Mouse (Mus musculus) layer of hippocampus, adult 8-10 months (tissue): ENCODE results near the gene Dock10. TPM values are rescaled to one million over a fixed set of nuclear protein-coding genes. Genes with fewer than 3 reads are reported as not detected.

ENCODE experiments used
- DNase-seq, 2 experiments: peaks; one replicate each; pipeline ENCODE4 v3.0.0; 2022; ENCODE audit warnings: low spot score in 2 of 2
- total RNA-seq, 4 experiments: library from RNA; stranded (reverse); gene quantifications; 2 replicates each; pipeline ENCODE4 v1.2.4; 2022

The Dock10 gene
- total RNA-seq, 4 experiments from 2014 or later = 76.7 to 93.2 (median 85.1) TPM

- no peak for DNase-seq
Observed at GRCm38 (mm10) chr1:80659465-80660245, 98.7 kb downstream of the Dock10 start.

DNA sequence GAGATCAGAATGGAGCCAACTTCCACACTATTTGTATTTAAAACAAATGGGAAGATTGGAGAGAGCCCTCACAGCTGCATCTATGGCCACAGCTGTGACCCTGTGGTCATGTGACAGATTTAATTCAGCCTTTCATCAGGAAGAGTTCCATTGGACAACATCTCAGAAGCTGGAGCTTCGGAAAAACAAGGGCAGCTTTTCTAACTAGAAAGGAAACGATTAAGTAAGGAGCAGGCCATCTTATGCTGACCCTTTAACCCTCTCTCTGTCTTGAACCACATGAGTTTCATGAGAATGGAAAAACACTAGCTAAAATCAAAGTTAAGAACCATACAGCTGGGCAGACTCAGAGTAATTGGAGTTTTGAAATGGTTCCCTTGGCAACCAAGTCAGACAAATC lies 101.9 kb downstream of the Dock10 start:
- DNase-seq = no peak

DNA sequence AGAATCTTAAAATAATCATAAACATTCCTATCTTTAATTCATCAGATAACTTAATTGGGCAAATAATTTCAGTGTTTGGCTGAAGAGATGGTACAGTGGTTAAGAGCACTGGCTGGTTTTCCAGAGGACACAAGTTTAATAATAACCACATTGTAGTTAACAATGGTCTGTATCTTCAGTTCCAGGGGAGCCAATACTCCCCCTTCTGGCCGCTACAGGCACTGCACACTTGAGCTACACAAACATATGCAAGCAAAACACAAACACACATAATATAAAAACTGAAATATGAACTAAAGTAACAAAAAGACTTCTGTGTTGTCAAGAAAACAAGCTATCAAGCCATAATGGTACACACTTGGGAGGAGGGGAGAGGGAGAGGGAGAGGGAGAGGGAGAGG lies 102.5 kb downstream of the Dock10 start:
- no peak for DNase-seq

DNA sequence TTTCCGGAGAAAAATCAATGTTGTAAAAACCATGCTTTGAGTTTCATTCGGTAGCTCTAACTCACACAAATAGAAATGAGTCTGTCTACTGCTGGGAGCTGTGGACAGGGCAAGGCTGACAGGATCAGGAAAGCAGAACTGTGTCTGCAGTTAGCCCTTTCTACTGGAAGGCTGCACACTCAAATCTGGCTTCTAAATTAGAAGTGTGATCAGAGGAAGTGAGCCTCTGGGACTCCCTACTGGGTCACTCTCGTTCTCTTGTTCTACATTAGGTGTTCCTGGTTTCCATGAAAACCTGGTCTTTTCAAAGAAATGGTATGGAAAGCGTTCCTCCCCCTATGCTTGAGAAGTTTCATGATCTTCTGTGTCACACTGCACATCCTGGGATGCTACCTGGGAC lies 103.1 kb downstream of the Dock10 start:
- no peak for DNase-seq

DNA sequence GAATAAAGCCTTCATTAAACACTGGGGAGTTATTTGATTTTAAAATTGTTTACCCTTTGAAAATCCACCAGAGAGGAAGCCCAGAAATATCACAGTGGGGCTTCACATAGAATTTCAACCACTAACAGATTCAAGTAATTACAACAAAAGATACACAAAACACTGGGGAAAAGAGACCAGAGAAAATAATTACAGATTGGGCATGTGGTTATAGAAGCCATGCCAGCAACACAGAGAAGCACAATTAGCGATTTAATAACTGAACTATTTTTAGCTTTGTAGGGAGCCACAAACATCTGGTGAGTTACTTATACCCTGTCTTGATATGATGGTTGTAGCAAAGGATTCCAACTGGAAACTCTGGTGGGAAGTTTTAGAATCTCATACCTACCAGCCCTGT lies 104.2 kb downstream of the Dock10 start:
- no peak for DNase-seq

- DNase-seq = no peak
Observed at GRCm38 (mm10) chr1:80652803-80653202, 105.5 kb downstream of the Dock10 start.

DNA sequence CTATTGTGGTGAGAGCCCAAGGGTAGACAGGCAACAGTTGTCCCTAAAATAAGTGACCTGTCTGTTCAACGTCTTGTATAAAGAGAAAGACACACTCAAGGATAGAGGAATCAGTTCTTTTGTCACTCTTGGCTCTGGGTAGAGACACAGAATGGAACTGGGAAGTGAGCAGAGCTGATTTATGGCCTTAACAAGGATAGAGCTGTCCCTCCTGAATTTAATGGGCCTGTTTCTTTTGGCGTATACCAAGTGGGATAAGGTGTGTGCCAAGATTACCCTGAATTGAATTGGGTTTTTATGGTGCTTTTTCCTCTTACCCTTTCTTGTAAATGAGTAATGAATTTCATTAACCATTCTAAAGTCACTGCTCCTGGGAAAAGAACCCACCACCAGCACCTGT lies 106.2 kb downstream of the Dock10 start:
- DNase-seq = no peak

GRCm38 (mm10) chr1:80646602-80647001 lies 111.7 kb downstream of the Dock10 start:
- no peak for DNase-seq

DNA sequence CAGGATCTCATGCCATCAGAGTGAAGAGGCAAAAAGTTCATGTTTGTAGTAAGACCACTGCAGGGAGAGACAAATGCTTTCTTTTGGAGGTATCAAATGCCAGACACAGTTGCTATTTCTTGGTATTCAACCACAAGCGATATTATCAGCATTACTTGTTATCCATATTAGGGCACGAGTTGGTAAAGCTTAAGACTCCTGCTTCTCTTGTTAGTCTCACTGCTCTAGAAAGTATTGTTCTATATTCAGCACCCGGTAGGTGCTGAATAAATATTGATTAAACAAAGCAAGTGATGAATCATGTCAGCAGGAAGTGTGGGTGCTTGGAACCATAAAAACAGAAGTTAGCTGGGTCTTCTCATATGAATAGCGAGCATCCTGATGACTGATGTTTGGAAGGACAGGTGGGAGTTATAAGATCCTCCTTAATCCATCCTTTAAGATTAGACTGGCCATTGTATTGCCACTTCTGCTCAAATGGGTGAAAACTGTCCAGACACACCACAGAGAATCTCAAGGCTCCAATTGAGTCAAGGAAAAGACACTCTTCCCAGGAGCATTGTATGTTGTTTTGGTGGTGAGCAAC lies 114.4 kb downstream of the Dock10 start:
- DNase-seq = no peak

DNA sequence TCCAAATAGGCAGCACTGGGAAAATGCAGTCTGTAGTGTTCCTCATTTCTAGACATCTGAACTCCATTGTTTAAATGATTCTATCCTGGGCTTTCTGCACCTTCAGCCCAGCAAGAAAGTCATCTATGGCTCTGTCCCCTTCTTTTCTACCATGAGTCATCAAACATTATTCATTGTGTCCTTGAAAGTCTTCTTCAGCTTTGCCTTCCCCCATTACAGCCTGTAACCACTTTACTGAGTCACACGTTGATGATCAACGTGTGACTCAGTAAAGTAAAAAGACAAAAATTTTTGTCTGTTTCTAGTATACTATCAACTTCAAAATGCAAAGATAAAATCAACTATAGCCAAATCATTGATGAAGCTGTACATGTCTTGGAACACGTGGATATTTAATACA lies 116.5 kb downstream of the Dock10 start:
- DNase-seq = no peak

- no peak for DNase-seq
Observed at GRCm38 (mm10) chr1:80641288-80641687, 117.0 kb downstream of the Dock10 start.

DNA sequence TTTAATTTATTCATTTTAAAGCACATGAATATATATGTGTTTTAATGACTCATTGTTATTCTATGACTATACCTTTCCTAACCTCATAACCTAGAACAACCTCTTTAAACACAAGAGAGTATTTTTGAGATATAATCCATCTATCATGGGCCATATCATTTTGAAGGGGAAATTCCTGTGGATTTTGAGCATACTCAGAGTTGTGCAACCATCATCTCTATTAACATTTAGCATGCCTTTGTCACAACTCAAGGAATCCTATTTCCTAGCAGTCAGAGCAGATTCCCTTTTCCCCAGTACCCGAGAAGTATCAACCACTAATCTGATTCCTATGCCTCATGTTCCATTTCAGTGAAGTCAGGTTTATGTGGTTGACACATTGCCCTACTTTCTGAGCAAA lies 118.8 kb downstream of the Dock10 start:
- no peak for DNase-seq

DNA sequence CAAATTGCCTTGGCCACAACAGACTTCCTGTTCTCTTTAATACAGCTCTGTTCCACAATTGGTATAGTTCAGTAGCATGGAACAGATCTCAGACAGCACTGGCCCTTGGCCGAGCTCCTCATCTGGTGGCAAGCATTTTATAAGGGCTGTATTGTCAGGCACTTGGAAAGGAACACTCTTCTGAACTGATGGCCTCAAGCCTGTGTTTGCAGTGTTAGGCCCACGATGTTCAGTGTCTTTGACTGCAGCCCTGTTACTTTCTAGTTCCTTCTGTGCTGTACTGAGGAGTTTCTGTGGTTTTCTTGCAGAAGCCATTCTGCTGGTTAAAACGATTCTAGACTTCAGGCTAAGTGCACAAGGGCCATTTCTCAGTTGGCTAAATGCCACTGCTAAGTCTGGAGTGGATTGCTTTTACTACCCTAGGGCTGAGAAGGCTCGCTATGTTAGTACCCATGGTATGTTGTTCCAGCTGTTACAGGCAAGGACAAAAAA lies 121.1 kb downstream of the Dock10 start:
- DNase-seq = peak; percentile 52 to 64

- no peak for DNase-seq
Observed at GRCm38 (mm10) chr1:80635825-80636224, 122.5 kb downstream of the Dock10 start.

GRCm38 (mm10) chr1:80633536-80633935 lies 124.8 kb downstream of the Dock10 start:
- no peak for DNase-seq

GRCm38 (mm10) chr1:80630179-80631149 lies 127.9 kb downstream of the Dock10 start:
- DNase-seq = no peak

- DNase-seq = no peak
Observed at GRCm38 (mm10) chr1:80628054-80628453, 130.3 kb downstream of the Dock10 start.

DNA sequence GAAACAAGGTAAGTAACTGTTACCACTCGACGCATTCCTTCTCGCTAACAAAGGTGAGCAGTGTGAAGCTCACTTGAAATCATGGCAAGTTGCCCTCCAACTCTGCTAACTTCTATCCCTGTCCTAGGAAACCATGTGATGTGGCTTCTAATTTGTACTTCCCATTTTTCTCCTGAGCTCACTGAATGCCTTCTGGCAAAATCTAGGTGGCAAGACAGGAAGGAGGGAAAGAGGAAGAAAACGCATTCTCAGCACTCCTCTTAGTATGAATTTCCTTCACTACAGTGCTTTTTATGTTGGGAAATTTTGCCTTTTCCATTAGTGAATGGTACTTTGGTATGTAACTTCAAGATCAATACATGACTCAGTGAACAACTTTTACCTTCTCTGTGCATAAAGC lies 131.5 kb downstream of the Dock10 start:
- DNase-seq = no peak

DNA sequence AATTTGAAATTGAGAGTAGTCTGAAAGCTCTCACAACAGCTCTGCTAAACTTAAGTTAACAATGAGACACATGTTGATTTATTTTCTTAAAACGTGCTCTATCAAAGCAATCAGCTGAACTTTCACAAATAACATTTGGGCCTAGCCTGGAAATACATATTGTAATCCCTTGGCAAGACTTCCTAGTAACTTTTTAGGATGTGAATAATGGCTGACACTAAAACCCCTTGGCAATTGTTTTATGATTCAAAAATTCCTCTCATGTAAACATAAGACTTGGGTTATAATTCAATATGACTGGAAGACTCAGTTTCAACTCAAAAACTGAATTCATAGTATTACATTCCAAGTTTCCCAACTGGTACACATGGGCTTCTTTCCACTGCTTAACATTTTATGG lies 133.0 kb downstream of the Dock10 start:
- no peak for DNase-seq

- no peak for DNase-seq
Observed at GRCm38 (mm10) chr1:80624552-80624951, 133.8 kb downstream of the Dock10 start.

- DNase-seq = no peak
Observed at GRCm38 (mm10) chr1:80622646-80623045, 135.7 kb downstream of the Dock10 start.

GRCm38 (mm10) chr1:80619100-80619499 lies 139.2 kb downstream of the Dock10 start:
- DNase-seq = no peak
